Mouse (Mus musculus) liver, embryonic 14.5 days (tissue): ENCODE data around the gene Trhde.

Experiments used
- CTCF ChIP-seq: IDR thresholded peaks from 2 replicates; pipeline ENCODE4 v1.5.1; 2016; ENCODE audit warnings: antibody characterized with exemption, low read depth, control low read depth
- EP300 ChIP-seq: IDR thresholded peaks from 2 replicates; pipeline ENCODE4 v1.6.1; 2016; ENCODE audit warnings: antibody characterized with exemption, low read depth

- TF ChIP-seq CTCF (no peak), EP300 (no peak)
Observed at GRCm38 (mm10) chr10:114802161-114802651, at the start of gene Trhde.
